Mouse (Mus musculus) cerebellum, adult 2 months (tissue): ENCODE measurements around the gene Usf3. TPM values are rescaled to one million over a fixed set of nuclear protein-coding genes. Genes with fewer than 3 reads are reported as not detected.

Source experiments
- DNase-seq, 2 experiments: peaks; one replicate each; pipeline ENCODE4 v3.0.0; 2021
- H3K27ac ChIP-seq: fragments of 200-500 bp; 2 replicates; pipeline ENCODE4 v1.5.1; 2012; ENCODE audit warnings: low read length, control low read depth, inconsistent platforms; ENCODE audit not compliant: insufficient read depth
- H3K27me3 ChIP-seq: fragments of 200-500 bp; 2 replicates; pipeline ENCODE4 v1.6.1; 2012; ENCODE audit warnings: inconsistent platforms, mild to moderate bottlenecking, low read length, moderate library complexity; ENCODE audit not compliant: control insufficient read depth, insufficient read depth
- H3K4me1 ChIP-seq: fragments of 200-500 bp; 2 replicates; pipeline ENCODE4 v1.6.1; 2011; ENCODE audit warnings: low read length; ENCODE audit not compliant: control insufficient read depth, insufficient read depth
- H3K4me3 ChIP-seq: fragments of 200-500 bp; replicated peaks from 2 replicates; pipeline ENCODE3; 2011; ENCODE audit warnings: mild to moderate bottlenecking, low read depth, low read length, control low read depth; ENCODE audit not compliant: insufficient read depth
- CTCF ChIP-seq: fragments of 200-500 bp; IDR thresholded peaks from 2 replicates; pipeline ENCODE4 v1.5.1; 2011; ENCODE audit warnings: low read depth, mild to moderate bottlenecking, control low read depth, low read length, moderate library complexity, borderline replicate concordance; ENCODE audit not compliant: insufficient read depth
- POLR2A ChIP-seq: fragments of 200-500 bp; IDR thresholded peaks from 2 replicates; pipeline ENCODE4 v1.6.1; 2011; ENCODE audit warnings: low read length, control low read depth, borderline replicate concordance; ENCODE audit not compliant: insufficient read depth
- WGBS: fragments of 180-500 bp; shearing (Covaris S2); methylation state at CpG from one replicate; pipeline ENCODE4 v1.1.7; 2018; 5-methylcytosine and 5-hydroxymethylcytosine counted together
- polyA plus RNA-seq: library from polyadenylated mRNA; depleted of rRNA; stranded (reverse); fragments of >200 nt; gene quantifications from 2 replicates; pipeline ENCODE4 v1.2.3, GENCODE M21; 2012

Usf3 gene
- polyA plus RNA-seq, 1 experiment, result 14.2 TPM

DNA sequence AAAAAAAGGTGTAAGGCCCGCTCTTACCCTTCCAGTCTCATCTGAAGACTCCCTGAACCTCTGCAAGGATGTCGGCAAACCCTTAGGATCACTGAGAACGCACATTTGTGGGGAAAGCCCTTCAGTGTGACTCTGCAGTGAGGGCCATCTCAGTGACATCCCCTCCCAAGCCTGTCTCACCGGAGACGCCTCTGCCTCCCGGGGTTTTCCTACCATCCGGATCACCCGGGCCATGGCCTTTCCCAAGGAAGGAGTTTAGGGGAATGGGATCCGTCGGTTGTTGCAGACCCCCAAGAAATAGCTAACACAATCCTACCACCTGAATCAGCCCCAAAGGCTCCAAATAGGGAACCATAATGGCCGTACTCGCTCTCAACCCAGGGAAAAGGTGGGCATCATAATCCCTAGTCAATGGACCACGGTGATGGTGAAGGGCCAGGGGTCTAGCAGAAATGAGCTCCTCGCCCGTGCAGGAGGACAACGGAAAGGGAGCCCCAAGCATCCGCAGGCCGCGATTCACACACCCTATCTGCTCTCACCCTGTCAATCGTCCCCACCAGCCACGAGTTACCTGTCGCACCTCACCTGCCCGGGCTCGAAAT, 34.6 kb upstream of the Usf3 start:
- Histone ChIP-seq H3K27ac (peak overlapping the region; percentile 19), H3K27me3 (no peaks in the 10 kb centered on the region), H3K4me1 (no peaks in the 10 kb centered on the region), H3K4me3 (peak overlapping the region; percentile 79)
- no peak for TF ChIP-seq CTCF
- TF ChIP-seq POLR2A, result no peak; the same call in 1 of the 2 replicates
- under 1% methylated on average over 24 of the region's 24 CpGs for WGBS
- peak; percentile 34 to 49 for DNase-seq

DNA sequence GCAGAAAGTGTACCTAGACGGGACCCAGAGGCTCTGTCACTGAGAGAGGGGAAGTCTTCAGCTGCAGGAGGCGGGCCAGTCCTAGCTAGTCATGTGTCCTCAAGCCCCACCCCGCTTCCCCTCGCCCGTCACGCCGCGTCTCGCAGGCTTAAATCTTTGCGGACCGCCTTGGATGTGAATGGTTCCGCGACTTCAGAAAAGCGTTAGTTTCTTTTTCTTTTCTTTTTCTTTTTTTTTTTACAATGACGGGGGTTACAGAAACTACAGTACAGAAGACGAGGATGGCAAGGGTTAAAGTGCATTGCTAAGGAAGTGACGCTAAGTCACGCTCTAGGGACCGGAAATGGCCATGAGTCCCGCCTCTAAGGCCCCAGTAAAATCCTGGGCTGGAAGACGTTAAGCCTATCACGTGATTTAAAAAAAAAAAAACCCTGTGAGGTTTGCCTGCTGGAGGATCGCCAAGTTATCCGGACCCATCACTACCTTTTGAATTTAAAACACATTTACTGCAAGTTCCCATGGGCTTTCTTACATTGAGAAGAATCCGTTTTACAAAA, 34.0 kb upstream of the Usf3 start:
- peak; percentile 90 to 93 for DNase-seq
- H3K27ac ChIP-seq, result peak overlapping the region; percentile 99
- H3K27me3 ChIP-seq, result no peaks in the 10 kb centered on the region
- peak overlapping the region; percentile 79 for H3K4me3 ChIP-seq
- no peaks in the 10 kb centered on the region for H3K4me1 ChIP-seq
- TF ChIP-seq POLR2A (peak; percentile 85; the same call in 1 of the 2 replicates), CTCF (no peak)
- under 1% methylated on average over 25 of the region's 25 CpGs for WGBS

- no peaks in the 10 kb centered on the region for H3K27me3 ChIP-seq
- WGBS, result under 1% methylated on average over 71 of the region's 71 CpGs
- no peak for TF ChIP-seq CTCF
- peak; percentile 64; the same call in 1 of the 2 replicates for TF ChIP-seq POLR2A
- peak; percentile 92 to 93 for DNase-seq
- no peaks in the 10 kb centered on the region for H3K4me1 ChIP-seq
- H3K27ac ChIP-seq, result peak within 1 kb of the TSS; percentile 99
- H3K4me3 ChIP-seq, result peak within 1 kb of the TSS; percentile 97
These were observed 33.4 kb upstream of the Usf3 start, which contains the start of the genes Atp6v1a and Naa50 for GRCm38 (mm10) chr16:44139536-44140185. Gene Atp6v1a, minus strand, starts transcription at chr16:44139705. Gene Naa50, plus strand, starts transcription at chr16:44139830.

DNA sequence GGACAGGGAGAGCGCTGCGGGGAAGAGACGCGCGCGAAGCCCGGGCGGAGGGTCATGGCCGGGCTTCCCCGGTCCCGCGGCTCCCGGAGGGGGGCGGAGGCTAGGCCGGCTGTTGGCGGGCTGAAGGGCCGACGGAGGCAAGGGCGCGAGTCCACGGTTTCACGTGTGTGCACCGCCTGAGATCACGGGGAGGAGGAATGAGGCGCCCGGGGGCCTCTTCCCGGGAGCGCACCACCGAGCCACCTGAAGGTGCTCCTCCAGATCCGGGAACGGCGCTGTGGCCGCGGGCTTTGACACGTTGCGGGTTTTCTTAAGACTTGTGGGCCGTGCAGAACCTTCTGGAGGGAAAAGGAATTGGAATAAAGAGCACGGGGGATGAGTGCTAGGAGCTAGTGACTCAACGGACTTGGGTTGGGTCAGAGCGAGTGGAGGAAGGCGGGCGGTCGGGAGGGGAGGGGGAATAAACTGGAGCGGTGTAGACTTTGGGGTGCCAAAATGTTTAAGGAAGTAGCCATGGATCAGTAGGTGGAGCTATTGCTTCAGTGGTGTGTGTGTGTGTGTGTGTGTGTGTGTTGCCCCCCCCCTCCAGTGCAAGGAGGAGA, 32.8 kb upstream of the Usf3 start:
- Histone ChIP-seq H3K27ac (peak overlapping the region; percentile 68), H3K27me3 (no peaks in the 10 kb centered on the region), H3K4me3 (peak overlapping the region; percentile 97), H3K4me1 (no peaks in the 10 kb centered on the region)
- 1% methylated on average over 44 of the region's 44 CpGs for WGBS
- DNase-seq, result peak; percentile 77 to 86
- TF ChIP-seq POLR2A, result no peak
- peak; percentile 44; the same call in 1 of the 2 replicates for TF ChIP-seq CTCF

GRCm38 (mm10) chr16:44141483-44141882, 31.6 kb upstream of the Usf3 start:
- DNase-seq, result no peak
- Histone ChIP-seq H3K4me3 (peak overlapping the region; percentile 0), H3K4me1 (no peaks in the 10 kb centered on the region), H3K27me3 (no peaks in the 10 kb centered on the region), H3K27ac (no peak overlapping the region)
- WGBS, result 4% methylated on average over 6 of the region's 6 CpGs
- no peak for TF ChIP-seq CTCF
- TF ChIP-seq POLR2A, result no peak

GRCm38 (mm10) chr16:44149002-44149767, 23.9 kb upstream of the Usf3 start:
- 100% methylated on average over 1 of the region's 1 CpGs for WGBS

GRCm38 (mm10) chr16:44154497-44155057, 18.5 kb upstream of the Usf3 start:
- WGBS, result 70% methylated on average over 6 of the region's 6 CpGs
- no peak overlapping the region for H3K27ac ChIP-seq
- no peak for TF ChIP-seq POLR2A
- no peak for TF ChIP-seq CTCF
- no peak for DNase-seq
- no peaks in the 10 kb centered on the region for H3K27me3 ChIP-seq
- no peak overlapping the region for H3K4me3 ChIP-seq
- no peaks in the 10 kb centered on the region for H3K4me1 ChIP-seq

More at GRCm38 (mm10) chr16:44149002-44149767, 23.9 kb upstream of the Usf3 start:
- no peak for DNase-seq
- Histone ChIP-seq H3K27me3 (no peaks in the 10 kb centered on the region), H3K4me1 (no peaks in the 10 kb centered on the region), H3K4me3 (no peak overlapping the region), H3K27ac (no peak overlapping the region)
- no peak for TF ChIP-seq POLR2A
- no peak for TF ChIP-seq CTCF
